Mouse (Mus musculus) heart, embryonic 13.5 days (tissue): Measurements from ENCODE around the gene Slc29a1. TPM values are rescaled to one million over a fixed set of nuclear protein-coding genes. Genes with fewer than 3 reads are reported as not detected.

Source experiments
- ATAC-seq: fragments of 200-750 bp; cut with Nextera tagmentation; 2 replicates; pipeline ENCODE4 v1.8.0; 2017; ENCODE audit warnings: moderate TSS enrichment; ENCODE audit not compliant: insufficient number of reproducible peaks, low FRiP score, low TSS enrichment; ENCODE audit errors: extremely low read depth
- H3K27ac ChIP-seq: fragments of 300-500 bp; sonication (generic); replicated peaks from 2 replicates; pipeline ENCODE4 v1.5.1; 2015; ENCODE audit warnings: moderate library complexity, mild to moderate bottlenecking, inconsistent platforms
- H3K27me3 ChIP-seq: fragments of 300-500 bp; sonication (generic); replicated peaks from 2 replicates; pipeline ENCODE4 v1.6.1; 2015; ENCODE audit warnings: mild to moderate bottlenecking, inconsistent platforms
- H3K36me3 ChIP-seq: fragments of 300-500 bp; sonication (generic); 2 replicates; pipeline ENCODE4 v1.6.1; 2015; ENCODE audit warnings: mild to moderate bottlenecking, inconsistent platforms
- H3K4me1 ChIP-seq: fragments of 300-500 bp; sonication (generic); 2 replicates; pipeline ENCODE4 v1.6.1; 2015; ENCODE audit warnings: inconsistent platforms
- H3K4me2 ChIP-seq: fragments of 300-500 bp; sonication (generic); 2 replicates; pipeline ENCODE4 v1.6.1; 2015; ENCODE audit warnings: inconsistent platforms, mild to moderate bottlenecking, moderate library complexity
- H3K4me3 ChIP-seq: fragments of 300-500 bp; sonication (generic); 2 replicates; pipeline ENCODE4 v1.5.1; 2015; ENCODE audit warnings: moderate library complexity, mild to moderate bottlenecking, inconsistent platforms
- H3K9ac ChIP-seq: fragments of 300-500 bp; sonication (generic); 2 replicates; pipeline ENCODE4 v1.6.1; 2015; ENCODE audit warnings: inconsistent platforms, mild to moderate bottlenecking, moderate library complexity
- H3K9me3 ChIP-seq: fragments of 300-500 bp; sonication (generic); 2 replicates; pipeline ENCODE4 v1.6.1; 2016; ENCODE audit warnings: inconsistent platforms
- WGBS: fragments of 180-500 bp; shearing (Covaris S2); methylation state at CpG from one replicate; pipeline ENCODE4 v1.1.7; 2015; ENCODE audit warnings: mixed read lengths; 5-methylcytosine and 5-hydroxymethylcytosine counted together
- polyA plus RNA-seq: library from polyadenylated mRNA; unstranded; fragments of >200 nt; fragmentation: Nextera tagmentation; extraction: Ambion mirVana; gene quantifications from 2 replicates; pipeline ENCODE4 v1.2.1, GENCODE M21; 2015

Slc29a1 gene
- polyA plus RNA-seq, 1 experiment from 2014 or later = 68.8 TPM

DNA sequence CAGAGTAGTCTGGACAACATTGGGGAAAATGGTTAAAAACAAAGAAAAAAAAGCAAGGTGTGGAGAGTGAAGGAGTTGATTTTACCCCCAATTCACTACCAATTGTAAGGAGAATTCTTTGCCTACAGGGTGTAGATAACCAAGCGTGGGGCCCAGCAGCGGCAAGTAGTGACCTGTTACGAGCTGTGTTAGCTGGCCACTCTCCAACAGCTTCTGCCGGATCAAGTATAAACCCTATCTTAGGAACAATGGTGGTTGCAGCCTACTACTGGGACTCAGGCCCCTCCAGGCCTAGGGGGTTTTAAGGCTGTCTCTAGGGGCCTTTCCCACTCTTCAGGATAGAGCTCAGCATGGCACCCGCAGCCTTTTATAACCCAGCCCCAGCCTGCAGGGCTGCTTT lies 21.2 kb downstream of the Slc29a1 start:
- Histone ChIP-seq H3K27me3 (no peaks in the 10 kb centered on the region), H3K27ac (peak overlapping the region; percentile 87), H3K9ac (peak overlapping the region; percentile 38), H3K9me3 (no peaks in the 10 kb centered on the region), H3K4me2 (0 out of 2 replicates have a peak overlapping the region, but pooled peaks have one; percentile 10), H3K4me3 (no peak overlapping the region), H3K4me1 (peaks cover 43% of the 10 kb centered on the region), H3K36me3 (no peaks in the 10 kb centered on the region)
- 17% methylated on average over 5 of the region's 5 CpGs for WGBS
- no peak for ATAC-seq

DNA sequence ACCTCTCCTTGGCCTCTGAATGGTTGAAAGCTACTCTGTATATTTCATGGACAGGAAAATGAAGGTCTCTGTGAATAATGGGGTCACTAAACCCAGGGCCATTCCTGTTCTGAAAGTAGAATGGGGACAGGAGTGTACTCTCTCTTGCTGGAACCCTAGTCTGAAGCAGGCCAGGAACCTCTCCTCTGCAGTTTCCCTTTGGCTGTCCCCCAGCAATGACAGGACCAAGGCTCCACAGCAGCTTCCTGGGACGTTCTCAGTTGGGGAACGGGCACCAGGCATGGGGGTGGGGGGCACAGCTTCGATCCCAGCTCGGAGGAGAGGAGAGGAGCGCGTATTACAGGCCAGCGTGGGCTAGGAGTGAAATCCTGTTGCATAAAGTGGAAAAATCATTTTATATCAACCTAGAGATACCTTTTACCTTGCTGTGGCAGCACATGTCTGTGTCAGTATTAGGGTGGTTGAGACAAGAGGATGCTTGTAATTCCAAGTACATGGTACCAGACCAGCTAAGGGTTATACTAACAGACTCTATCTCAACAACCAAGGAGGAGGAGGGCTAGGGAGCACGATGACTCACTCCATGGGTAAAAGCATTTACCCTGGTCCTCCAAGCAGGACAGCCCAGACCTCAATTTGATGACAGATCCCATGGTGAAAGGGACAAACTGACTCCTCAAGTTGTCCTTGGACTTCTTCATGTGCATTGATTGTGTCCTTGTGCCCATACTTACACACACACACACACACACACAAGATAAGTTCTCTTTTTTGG lies 24.1 kb downstream of the Slc29a1 start:
- no peak for ATAC-seq
- H3K27me3 ChIP-seq = no peaks in the 10 kb centered on the region
- peaks cover 19% of the 10 kb centered on the region for H3K36me3 ChIP-seq
- H3K4me3 ChIP-seq = peak overlapping the region; percentile 100
- H3K27ac ChIP-seq = peak overlapping the region; percentile 99
- H3K9ac ChIP-seq = peak overlapping the region; percentile 100
- H3K4me1 ChIP-seq = peaks cover 45% of the 10 kb centered on the region
- 86% methylated on average over 8 of the region's 8 CpGs for WGBS
- H3K9me3 ChIP-seq = no peaks in the 10 kb centered on the region
- H3K4me2 ChIP-seq = peak overlapping the region; percentile 87

DNA sequence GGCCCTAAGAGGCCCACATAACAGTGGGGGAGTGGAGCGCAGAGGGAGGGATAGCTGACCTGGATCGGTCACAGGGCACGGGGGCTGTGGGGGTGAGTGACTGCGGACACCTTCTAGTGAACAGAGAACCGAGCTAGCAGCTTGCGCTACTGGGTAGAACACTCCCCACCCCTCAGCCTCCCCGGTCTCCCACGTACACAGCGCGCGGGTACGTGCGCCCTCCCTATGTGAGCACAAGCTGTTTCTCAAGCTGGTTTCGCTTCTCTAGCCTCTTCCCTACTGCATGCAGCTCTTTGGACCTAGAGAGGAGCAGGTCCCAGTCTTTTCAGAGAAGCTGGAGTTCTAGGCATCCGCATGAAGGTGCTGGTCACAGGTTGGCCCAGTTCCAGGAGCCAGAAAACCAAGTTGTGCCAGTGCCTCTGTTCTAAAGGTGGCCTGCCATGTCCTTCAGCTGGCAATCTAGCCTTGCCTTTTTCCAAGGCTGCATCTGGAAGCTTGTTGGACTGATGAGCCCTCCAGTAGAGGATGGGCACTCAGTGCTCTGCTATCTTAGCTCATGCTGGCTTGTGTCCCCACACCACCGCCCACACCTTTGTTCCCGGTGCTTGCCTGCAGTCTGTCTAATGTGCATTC lies 25.2 kb downstream of the Slc29a1 start:
- H3K4me1 ChIP-seq = peaks cover 55% of the 10 kb centered on the region
- peaks cover 29% of the 10 kb centered on the region for H3K36me3 ChIP-seq
- peak overlapping the region; percentile 100 for H3K9ac ChIP-seq
- H3K27ac ChIP-seq = peak overlapping the region; percentile 99
- H3K4me3 ChIP-seq = peak overlapping the region; percentile 100
- peak overlapping the region; percentile 87 for H3K4me2 ChIP-seq
- 3% methylated on average over 15 of the region's 17 CpGs for WGBS
- H3K27me3 ChIP-seq = no peaks in the 10 kb centered on the region
- no peaks in the 10 kb centered on the region for H3K9me3 ChIP-seq
- 0 out of 2 replicates have a peak, but pooled peaks have one; percentile 2 for ATAC-seq

DNA sequence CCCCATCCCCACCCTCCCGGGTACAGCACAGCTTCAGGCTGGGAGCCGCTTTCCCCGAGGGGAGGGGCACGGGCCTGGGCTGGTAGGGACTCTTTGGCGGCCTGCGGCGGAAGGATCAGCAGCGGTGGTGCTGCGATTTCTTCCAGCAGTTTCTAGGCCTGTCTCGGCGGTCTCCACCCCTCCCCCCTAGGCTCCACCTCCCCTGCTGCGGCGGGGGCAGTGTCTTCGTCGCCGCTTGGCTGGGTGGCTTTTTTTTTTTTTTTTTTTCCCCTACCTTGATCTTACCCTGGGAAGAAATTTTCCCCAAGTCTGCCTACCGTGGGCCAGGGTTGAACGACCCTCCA lies 25.7 kb downstream of the Slc29a1 start:
- peak overlapping the region; percentile 99 for H3K27ac ChIP-seq
- WGBS = 1% methylated on average over 18 of the region's 18 CpGs
- peak overlapping the region; percentile 87 for H3K4me2 ChIP-seq
- peak overlapping the region; percentile 100 for H3K9ac ChIP-seq
- ATAC-seq = peak; percentile 54
- peaks cover 34% of the 10 kb centered on the region for H3K36me3 ChIP-seq
- H3K27me3 ChIP-seq = no peaks in the 10 kb centered on the region
- H3K4me1 ChIP-seq = peaks cover 60% of the 10 kb centered on the region
- H3K4me3 ChIP-seq = peak overlapping the region; percentile 100
- no peaks in the 10 kb centered on the region for H3K9me3 ChIP-seq

DNA sequence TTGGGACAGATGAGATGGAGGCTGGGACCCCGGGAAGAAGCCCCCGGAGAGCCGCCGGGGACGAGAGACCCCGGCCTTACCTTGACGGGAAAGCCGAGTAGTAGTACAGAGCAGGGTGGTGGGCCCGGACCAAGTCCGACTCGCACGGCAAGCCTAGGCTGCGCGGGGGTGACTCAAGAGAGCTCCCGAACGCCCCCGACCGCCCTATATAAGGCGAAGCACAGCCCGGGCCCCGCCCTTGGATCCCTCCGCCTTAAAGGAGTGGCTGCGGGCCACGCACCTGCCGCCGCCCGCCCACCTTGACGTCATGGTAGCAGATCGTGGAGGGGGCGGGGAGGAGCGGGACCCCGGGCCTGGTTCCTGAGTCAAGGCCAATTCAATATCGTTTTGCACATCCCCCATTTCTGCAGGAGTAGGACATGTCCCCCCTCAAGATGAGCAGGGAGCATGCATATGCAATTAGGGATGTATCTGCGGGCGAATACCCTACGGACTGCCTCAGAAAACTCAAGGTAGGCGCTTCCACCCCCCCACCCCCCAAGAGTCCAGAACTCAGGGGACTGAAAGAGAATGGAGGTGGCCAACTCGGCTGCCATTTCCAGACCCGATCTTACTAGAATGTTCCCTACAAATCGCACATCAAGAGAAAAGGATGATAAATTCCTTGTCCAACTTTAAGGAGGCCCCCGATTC lies 26.2 kb downstream of the Slc29a1 start, which contains the start of gene Hsp90ab1:
TSS of gene Hsp90ab1 (minus strand) at position 185 of the 693 bp plus-strand sequence.
- ATAC-seq = peak; percentile 82
- H3K9ac ChIP-seq = peak within 1 kb of the TSS; percentile 100
- peaks cover 60% of the 10 kb centered on the region for H3K4me1 ChIP-seq
- no peaks in the 10 kb centered on the region for H3K27me3 ChIP-seq
- peak within 1 kb of the TSS; percentile 100 for H3K4me3 ChIP-seq
- H3K9me3 ChIP-seq = no peaks in the 10 kb centered on the region
- peak within 1 kb of the TSS; percentile 87 for H3K4me2 ChIP-seq
- H3K27ac ChIP-seq = peak within 1 kb of the TSS; percentile 99
- peaks cover 40% of the 10 kb centered on the region for H3K36me3 ChIP-seq
- WGBS = under 1% methylated on average over 41 of the region's 41 CpGs

DNA sequence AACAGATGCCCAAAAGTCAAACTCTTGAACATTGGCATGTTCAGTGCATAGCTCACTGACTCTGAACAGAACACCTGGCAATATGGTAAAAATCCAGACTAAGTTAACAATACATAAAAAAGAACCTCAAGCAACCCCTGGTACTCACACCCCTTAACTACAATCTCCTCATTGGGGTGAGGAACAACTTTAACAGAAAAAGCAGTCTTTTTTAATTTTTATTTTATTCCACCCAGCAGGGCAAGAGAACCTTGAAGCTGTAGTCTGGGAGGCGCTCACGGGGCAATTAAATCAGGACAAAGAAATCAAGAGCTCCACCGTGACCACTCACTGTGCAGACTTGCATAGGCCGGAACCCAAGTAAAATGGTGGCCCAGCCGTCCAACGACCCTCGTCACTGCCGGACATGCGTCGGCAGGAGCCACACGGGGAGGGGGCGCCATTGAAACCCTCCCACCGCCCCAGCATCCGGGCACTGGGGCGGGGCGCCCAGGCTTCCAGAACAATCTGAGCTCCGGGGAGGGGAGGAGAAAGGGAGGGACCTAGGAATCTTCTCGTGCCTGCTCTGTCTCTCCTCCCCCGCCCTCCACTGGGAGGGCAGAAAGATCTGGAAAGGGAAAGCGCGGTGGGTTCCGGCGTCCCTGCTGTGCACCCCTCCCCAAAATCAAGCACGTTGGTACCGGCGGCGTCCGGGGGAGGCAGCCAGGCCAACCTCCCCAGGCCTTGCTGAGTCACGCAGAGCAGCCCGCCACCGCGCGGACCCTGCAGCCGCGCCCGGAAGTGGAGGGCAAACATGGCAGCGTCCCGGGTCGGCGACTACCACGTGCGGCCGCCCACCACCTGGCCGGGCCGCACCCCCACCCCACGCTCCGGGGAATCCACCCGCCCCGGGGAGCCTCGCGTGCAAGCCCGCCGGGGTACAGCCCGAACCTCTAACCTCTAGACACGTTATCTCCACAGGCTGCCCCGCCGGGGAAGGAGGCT lies 27.0 kb downstream of the Slc29a1 start:
- H3K9ac ChIP-seq = peak overlapping the region; percentile 100
- H3K4me2 ChIP-seq = peak overlapping the region; percentile 87
- peak overlapping the region; percentile 99 for H3K27ac ChIP-seq
- H3K27me3 ChIP-seq = no peaks in the 10 kb centered on the region
- peaks cover 61% of the 10 kb centered on the region for H3K4me1 ChIP-seq
- ATAC-seq = peak; percentile 64
- no peaks in the 10 kb centered on the region for H3K9me3 ChIP-seq
- peaks cover 48% of the 10 kb centered on the region for H3K36me3 ChIP-seq
- H3K4me3 ChIP-seq = peak overlapping the region; percentile 100
- WGBS = 1% methylated on average over 53 of the region's 57 CpGs

DNA sequence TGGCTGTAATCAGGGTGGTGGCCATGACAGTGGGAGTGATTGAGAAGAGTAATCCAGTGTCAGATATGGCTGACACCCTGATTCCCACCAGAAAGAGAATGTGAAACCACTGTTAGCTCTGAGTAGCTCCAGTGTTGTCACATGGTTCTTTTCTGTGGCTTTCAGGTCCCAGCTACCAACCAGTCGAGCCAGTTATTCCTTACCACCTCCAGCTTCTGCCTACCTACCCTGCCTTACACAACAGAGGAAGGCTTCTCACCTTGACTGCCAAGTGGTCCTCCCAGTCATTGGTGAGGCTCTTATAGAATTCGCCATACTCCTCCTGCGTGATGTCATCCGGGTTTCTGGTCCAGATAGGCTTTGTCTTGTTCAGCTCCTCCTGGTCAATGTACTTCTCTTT lies 29.4 kb downstream of the Slc29a1 start:
- no peak overlapping the region for H3K4me3 ChIP-seq
- no peak for ATAC-seq
- peaks cover 76% of the 10 kb centered on the region for H3K4me1 ChIP-seq
- H3K4me2 ChIP-seq = no peak overlapping the region
- 85% methylated on average over 4 of the region's 4 CpGs for WGBS
- no peaks in the 10 kb centered on the region for H3K27me3 ChIP-seq
- no peaks in the 10 kb centered on the region for H3K9me3 ChIP-seq
- H3K9ac ChIP-seq = peak overlapping the region; percentile 52; the same call in 1 of the 2 replicates
- peaks cover 71% of the 10 kb centered on the region for H3K36me3 ChIP-seq
- H3K27ac ChIP-seq = no peak overlapping the region

DNA sequence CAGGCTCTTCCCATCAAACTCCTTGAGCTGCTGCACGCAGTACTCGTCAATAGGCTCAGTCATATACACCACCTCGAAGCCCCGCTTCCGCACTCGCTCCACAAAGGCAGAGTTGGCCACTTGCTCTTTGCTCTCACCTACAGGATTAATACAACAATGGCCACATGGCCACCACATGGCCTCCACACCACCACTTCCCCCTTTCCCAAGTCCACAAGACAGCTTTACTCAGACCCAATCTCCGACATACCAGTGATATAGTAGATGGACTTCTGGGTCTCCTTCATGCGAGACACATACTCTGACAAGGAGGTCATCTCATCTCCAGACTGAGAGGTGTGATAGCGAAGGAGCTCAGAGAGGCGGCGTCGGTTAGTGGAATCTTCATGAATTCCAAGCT lies 30.4 kb downstream of the Slc29a1 start:
- 84% methylated on average over 12 of the region's 12 CpGs for WGBS
- no peaks in the 10 kb centered on the region for H3K27me3 ChIP-seq
- H3K9me3 ChIP-seq = no peaks in the 10 kb centered on the region
- H3K4me1 ChIP-seq = peaks cover 76% of the 10 kb centered on the region
- ATAC-seq = no peak
- no peak overlapping the region for H3K4me2 ChIP-seq
- 0 out of 2 replicates have a peak overlapping the region, but pooled peaks have one; percentile 5 for H3K27ac ChIP-seq
- H3K4me3 ChIP-seq = no peak overlapping the region
- H3K9ac ChIP-seq = 0 out of 2 replicates have a peak overlapping the region, but pooled peaks have one; percentile 40
- H3K36me3 ChIP-seq = peaks cover 72% of the 10 kb centered on the region

DNA sequence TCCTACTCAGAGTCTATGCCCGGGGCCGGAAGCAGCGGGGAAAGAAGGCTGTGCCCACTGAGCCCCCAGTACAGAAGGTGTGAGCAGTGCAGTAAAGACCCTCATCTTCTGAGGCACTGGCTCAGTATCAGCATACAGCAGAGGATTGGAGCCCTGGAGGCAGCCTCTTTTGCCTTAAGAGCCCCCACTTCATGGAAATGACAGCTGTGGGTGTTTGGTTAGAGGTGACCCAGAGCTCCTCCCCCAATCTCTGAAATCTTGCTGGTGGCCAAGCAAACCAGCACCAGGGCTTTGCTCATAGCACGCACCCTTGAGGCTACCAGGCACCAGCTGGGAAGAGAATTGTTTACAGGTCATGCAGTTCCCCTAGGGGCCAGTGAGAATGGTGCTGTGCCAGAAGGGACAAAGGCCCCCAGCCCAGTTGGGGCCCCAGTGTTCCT lies 32.2 kb downstream of the Slc29a1 start:
- Histone ChIP-seq H3K9ac (peak overlapping the region; percentile 54; the same call in 1 of the 2 replicates), H3K27me3 (no peaks in the 10 kb centered on the region), H3K4me1 (peaks cover 76% of the 10 kb centered on the region), H3K27ac (peak overlapping the region; percentile 50), H3K4me2 (no peak overlapping the region), H3K9me3 (no peaks in the 10 kb centered on the region), H3K4me3 (no peak overlapping the region), H3K36me3 (peaks cover 72% of the 10 kb centered on the region)
- ATAC-seq = no peak
- WGBS = 31% methylated on average over 4 of the region's 4 CpGs

DNA sequence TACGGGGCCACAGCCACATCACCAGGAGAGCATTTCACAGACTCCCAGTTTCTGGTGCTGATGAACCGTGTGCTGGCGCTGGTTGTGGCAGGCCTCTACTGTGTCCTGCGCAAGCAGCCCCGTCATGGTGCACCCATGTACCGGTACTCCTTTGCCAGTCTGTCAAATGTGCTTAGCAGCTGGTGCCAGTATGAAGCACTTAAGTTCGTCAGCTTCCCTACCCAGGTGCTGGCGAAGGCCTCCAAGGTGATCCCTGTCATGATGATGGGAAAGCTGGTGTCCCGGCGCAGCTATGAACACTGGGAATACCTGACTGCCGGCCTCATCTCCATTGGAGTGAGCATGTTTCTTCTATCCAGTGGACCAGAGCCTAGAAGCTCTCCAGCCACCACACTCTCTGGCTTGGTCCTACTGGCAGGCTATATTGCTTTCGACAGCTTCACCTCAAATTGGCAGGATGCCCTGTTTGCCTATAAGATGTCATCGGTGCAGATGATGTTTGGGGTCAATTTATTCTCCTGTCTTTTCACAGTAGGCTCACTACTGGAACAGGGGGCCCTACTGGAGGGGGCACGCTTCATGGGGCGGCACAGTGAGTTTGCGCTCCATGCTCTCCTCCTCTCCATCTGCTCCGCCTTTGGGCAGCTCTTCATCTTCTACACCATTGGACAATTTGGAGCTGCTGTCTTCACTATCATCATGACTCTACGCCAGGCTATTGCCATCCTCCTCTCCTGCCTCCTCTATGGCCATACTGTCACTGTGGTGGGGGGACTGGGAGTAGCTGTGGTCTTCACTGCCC lies 32.8 kb downstream of the Slc29a1 start:
- WGBS = 63% methylated on average over 18 of the region's 18 CpGs
- H3K4me1 ChIP-seq = peaks cover 71% of the 10 kb centered on the region
- peaks cover 66% of the 10 kb centered on the region for H3K36me3 ChIP-seq
- no peak overlapping the region for H3K4me2 ChIP-seq
- H3K27me3 ChIP-seq = no peaks in the 10 kb centered on the region
- H3K27ac ChIP-seq = peak overlapping the region; percentile 50
- no peaks in the 10 kb centered on the region for H3K9me3 ChIP-seq
- no peak for ATAC-seq
- H3K9ac ChIP-seq = peak overlapping the region; percentile 54; the same call in 1 of the 2 replicates
- H3K4me3 ChIP-seq = no peak overlapping the region
